Mouse (Mus musculus): ENCODE measurements around the gene Gpld1.

DNA sequence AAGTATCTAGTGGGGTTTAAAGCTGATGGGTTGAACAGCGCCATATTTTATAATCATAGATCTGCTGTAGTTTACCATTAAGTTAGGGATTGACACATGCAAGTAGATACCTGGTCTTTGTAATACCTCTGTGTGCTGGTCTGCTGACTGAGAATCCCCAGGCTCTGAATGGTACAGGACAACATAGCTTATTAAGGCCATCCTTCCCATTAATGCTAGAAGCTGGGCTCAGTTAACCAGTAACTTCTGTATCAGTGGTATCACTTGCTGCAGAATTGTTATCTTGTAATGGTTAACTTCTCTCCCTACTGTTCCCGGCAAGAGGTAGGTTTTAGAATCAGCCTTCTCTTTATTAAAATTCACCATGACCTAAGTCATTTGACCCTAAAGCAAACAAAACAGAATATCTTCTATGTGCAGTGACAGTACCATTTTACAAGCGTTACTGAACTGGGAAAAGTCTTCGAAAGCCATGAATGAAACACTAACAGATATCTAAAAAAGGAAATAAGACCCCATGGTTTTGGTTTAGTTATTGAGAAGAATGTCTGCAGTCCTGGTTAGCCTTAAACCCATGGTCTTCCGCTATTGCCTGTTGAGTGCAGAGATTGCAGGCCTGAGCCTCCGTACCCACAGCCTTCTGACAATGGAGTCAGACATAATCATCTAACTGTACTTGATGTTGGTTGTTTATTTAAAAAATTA, 83.6 kb downstream of the Gpld1 start:
- no peak for TF ChIP-seq POLR2A (IDR thresholded peaks at IDR 0.05; ENCODE audit: control insufficient read depth, low read depth, low read length)
- no peak for TF ChIP-seq CTCF (IDR thresholded peaks at IDR 0.05; ENCODE audit: control insufficient read depth, insufficient read depth, insufficient replicate concordance, low read depth, low read length)

Data from testis, adult 2 months (tissue).